In the genomic region with DNA sequence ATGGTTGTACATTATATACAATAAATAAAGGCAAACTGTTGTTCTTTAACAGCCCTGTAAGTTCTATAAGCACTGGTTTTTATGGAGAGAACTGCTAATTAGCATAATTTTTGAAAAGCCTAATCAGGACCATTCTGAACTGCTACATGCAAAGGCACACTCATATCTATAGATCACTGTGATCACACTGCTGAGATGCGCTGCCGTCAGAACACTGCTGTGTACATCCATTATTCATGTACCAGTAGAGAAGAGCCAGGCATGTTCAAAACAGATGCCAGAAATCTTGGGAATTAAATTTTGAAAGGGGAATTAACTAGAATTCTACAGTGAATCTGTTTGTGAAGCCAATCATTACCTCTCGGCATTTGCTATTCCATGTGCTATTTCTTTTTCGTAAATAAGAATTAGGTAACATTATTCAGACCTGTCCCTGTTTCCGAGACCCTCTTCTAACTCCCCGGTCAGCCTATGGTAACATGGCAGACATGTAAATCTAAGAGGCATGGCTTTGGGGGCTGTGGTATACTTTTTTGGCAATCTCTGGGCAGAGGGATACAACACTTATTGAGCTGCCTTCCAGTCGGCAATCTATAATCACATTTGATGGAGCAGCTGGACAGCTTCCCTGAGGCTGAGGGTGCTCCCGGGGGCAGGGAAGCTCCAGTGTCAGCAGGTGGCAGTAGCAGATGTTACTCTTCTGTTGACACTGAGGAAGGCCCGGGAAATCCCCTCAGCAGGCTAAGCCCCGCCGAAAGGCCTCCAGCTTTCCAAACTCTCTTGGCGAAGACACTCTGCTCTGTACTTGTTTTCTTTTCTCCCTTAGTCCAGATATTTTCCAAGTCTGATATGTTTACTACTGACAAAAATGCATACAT, we compare ENCODE assay signal across 9 mouse cellular contexts. TPM values are rescaled to one million over a fixed set of nuclear protein-coding genes. Genes with fewer than 3 reads are reported as not detected.
DNase-seq lines count a peak whose midpoint lies in the region; ATAC-seq lines count a peak whose summit lies in the region.
"Had no signal": no experiment of that assay in that cellular context is flagged by ENCODE, and none has a peak within 500 bp of the region (broad histone marks: within the 10 kb centered on the region; RNA-seq: fewer than 3 reads in every experiment).

No protein-coding gene starts in this region.

- no peaks in the 10 kb centered on the region for H3K27me3 ChIP-seq in forebrain, embryonic 13.5 days
- H3K27me3 ChIP-seq in forebrain, embryonic 11.5 days (ENCODE audit: control insufficient read depth, insufficient read depth, low read length), result no peaks in the 10 kb centered on the region

- H3K9ac ChIP-seq in forebrain, embryonic 13.5 days, result no peak overlapping the region
- H3K9ac ChIP-seq in forebrain, embryonic 11.5 days (ENCODE audit: low read length), result no peak overlapping the region

- H3K36me3 ChIP-seq in forebrain, embryonic 13.5 days (ENCODE audit: poor library complexity, severe bottlenecking), result no peaks in the 10 kb centered on the region
- H3K36me3 ChIP-seq in forebrain, embryonic 11.5 days (ENCODE audit: control insufficient read depth, insufficient read depth, low read length), result no peaks in the 10 kb centered on the region

- H3K27ac ChIP-seq in forebrain, embryonic 13.5 days, result no peak overlapping the region
- no peak overlapping the region for H3K27ac ChIP-seq in forebrain, embryonic 11.5 days (ENCODE audit: low read depth, low read length)
- H3K27ac ChIP-seq: macrophage had no signal

- H3K4me2 ChIP-seq in forebrain, embryonic 13.5 days, result no peak overlapping the region
- no peak overlapping the region for H3K4me2 ChIP-seq in forebrain, embryonic 11.5 days (ENCODE audit: low read depth, low read length, severe bottlenecking)

- H3K4me3 ChIP-seq in forebrain, embryonic 13.5 days, result no peak overlapping the region
- no peak overlapping the region for H3K4me3 ChIP-seq in forebrain, embryonic 11.5 days (ENCODE audit: low read depth, low read length)

- no peaks in the 10 kb centered on the region for H3K4me1 ChIP-seq in forebrain, embryonic 13.5 days
- H3K4me1 ChIP-seq in forebrain, embryonic 11.5 days (replicated peaks; ENCODE audit: control insufficient read depth, insufficient read depth, low read length), result no peaks in the 10 kb centered on the region

- H3K9me3 ChIP-seq in forebrain, embryonic 13.5 days (replicated peaks), result no peaks in the 10 kb centered on the region
- H3K9me3 ChIP-seq in forebrain, embryonic 11.5 days (ENCODE audit: control insufficient read depth, low read length), result no peaks in the 10 kb centered on the region

- 59% methylated on average over 12 of the region's 12 CpGs for WGBS in forebrain, embryonic 13.5 days
- WGBS in forebrain, embryonic 11.5 days, result 64% methylated on average over 12 of the region's 12 CpGs

- peak; percentile 88 for ATAC-seq in forebrain, embryonic 13.5 days
- no peak for ATAC-seq in forebrain, embryonic 11.5 days (replicated peaks; ENCODE audit: low FRiP score)

- DNase-seq in forebrain, embryonic 11.5 days (ENCODE audit: low spot score), result no peak
- peak; percentile 6 for DNase-seq in right cerebral cortex, postnatal 4 days
- no peak for DNase-seq in right cerebral cortex, postnatal 25 days
- DNase-seq in mesoderm, embryonic 11.5 days (ENCODE audit: low read depth, low spot score), result peak; percentile 30
- no peak for DNase-seq in urinary bladder, postnatal 36 days (ENCODE audit: low spot score in 2 of 2)
- no peak for DNase-seq in cerebellum, adult 9-11 months
- DNase-seq in heart, adult 8-10 months (ENCODE audit: low spot score), result no peak

RNA-seq across cellular contexts. Expression of a gene that starts 25.2 kb away (rescaled TPM):
- 2.1 and 2.5 TPM in 2 replicates for polyA plus RNA-seq in forebrain, embryonic 13.5 days (2015; fragmentation: Nextera tagmentation; extraction: Ambion mirVana)
- polyA plus RNA-seq in forebrain, embryonic 11.5 days (2014; fragmentation: Nextera tagmentation; extraction: Ambion mirVana), result 3.9 and 4.3 TPM in 2 replicates
- total RNA-seq in heart, adult 8-10 months (2022), result 10 to 100 TPM; 32.1 to 38.8 (median 35.8) TPM
- polyA plus RNA-seq: macrophage had no signal

Comparison
In these comparisons a context has a peak if more than half of its experiments do, and no peak if none do; other contexts are left out.
1. DNase-seq: peak in right cerebral cortex, postnatal 4 days (single experiment) and mesoderm, embryonic 11.5 days (single experiment); none in forebrain, embryonic 11.5 days (single experiment), right cerebral cortex, postnatal 25 days (single experiment), urinary bladder, postnatal 36 days (0 of 2), cerebellum, adult 9-11 months (single experiment) and heart, adult 8-10 months (single experiment).